Mouse (Mus musculus) heart, embryonic 15.5 days (tissue): ENCODE results near the gene Sptb. TPM values are rescaled to one million over a fixed set of nuclear protein-coding genes. Genes with fewer than 3 reads are reported as not detected.

Experiments
- ATAC-seq: fragments of 200-750 bp; cut with Nextera tagmentation; replicated peaks from 2 replicates; pipeline ENCODE4 v1.8.0; 2017; ENCODE audit warnings: low read depth, moderate TSS enrichment; ENCODE audit not compliant: insufficient number of reproducible peaks, insufficient read depth, low FRiP score
- H3K27ac ChIP-seq: fragments of 300-500 bp; sonication (generic); 2 replicates; pipeline ENCODE4 v1.5.1; 2015; ENCODE audit warnings: mild to moderate bottlenecking, inconsistent platforms
- H3K27me3 ChIP-seq: fragments of 300-500 bp; sonication (generic); 2 replicates; pipeline ENCODE4 v1.6.1; 2015; ENCODE audit warnings: inconsistent platforms
- H3K36me3 ChIP-seq: fragments of 300-500 bp; sonication (generic); 2 replicates; pipeline ENCODE4 v1.6.1; 2015; ENCODE audit warnings: mild to moderate bottlenecking, inconsistent platforms
- H3K4me1 ChIP-seq: fragments of 300-500 bp; sonication (generic); replicated peaks from 2 replicates; pipeline ENCODE4 v1.6.1; 2015; ENCODE audit warnings: inconsistent platforms
- H3K4me2 ChIP-seq: fragments of 300-500 bp; sonication (generic); 2 replicates; pipeline ENCODE4 v1.6.1; 2015; ENCODE audit warnings: inconsistent platforms, mild to moderate bottlenecking, moderate library complexity
- H3K4me3 ChIP-seq: fragments of 300-500 bp; sonication (generic); 2 replicates; pipeline ENCODE4 v1.5.1; 2015; ENCODE audit warnings: mild to moderate bottlenecking, inconsistent platforms
- H3K9ac ChIP-seq: fragments of 300-500 bp; sonication (generic); 2 replicates; pipeline ENCODE4 v1.6.1; 2015; ENCODE audit warnings: mild to moderate bottlenecking, inconsistent platforms
- H3K9me3 ChIP-seq: fragments of 300-500 bp; sonication (generic); replicated peaks from 2 replicates; pipeline ENCODE4 v1.6.1; 2016; ENCODE audit warnings: inconsistent platforms
- WGBS: fragments of 180-500 bp; shearing (Covaris S2); methylation state at CpG from one replicate; pipeline ENCODE4 v1.1.7; 2015; ENCODE audit warnings: mixed read lengths; 5-methylcytosine and 5-hydroxymethylcytosine counted together
- polyA plus RNA-seq: library from polyadenylated mRNA; unstranded; fragments of >200 nt; fragmentation: Nextera tagmentation; extraction: Ambion mirVana; gene quantifications from 2 replicates; pipeline ENCODE4 v1.2.1, GENCODE M21; 2015

Gene Sptb
- polyA plus RNA-seq, 1 experiment from 2014 or later = 5.7 TPM

DNA sequence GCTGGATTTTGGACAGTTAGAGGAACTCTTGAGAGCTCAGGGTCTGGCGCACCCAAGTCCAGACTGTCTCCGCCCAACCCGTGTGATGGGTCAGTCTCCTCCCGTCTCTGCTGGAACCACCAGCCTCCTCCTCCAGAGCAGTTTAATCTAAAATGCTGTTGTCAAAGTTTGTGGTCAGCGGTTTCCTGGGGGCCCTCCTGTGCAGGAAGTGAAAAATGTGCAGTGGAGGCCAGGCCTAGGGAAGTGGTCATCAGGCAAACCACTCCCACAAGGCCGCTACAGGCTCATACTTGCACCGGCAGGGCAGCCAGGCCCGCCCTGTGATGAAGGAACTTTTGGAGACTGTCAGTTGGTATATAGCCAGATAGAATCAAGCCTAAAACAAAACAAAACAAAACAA is 172.9 kb downstream of the Sptb start:
- no peak overlapping the region for H3K4me3 ChIP-seq
- H3K36me3 ChIP-seq = 0 out of 2 replicates have a peak, but pooled peaks cover 4% of the 10 kb centered on the region
- WGBS = 67% methylated on average over 8 of the region's 8 CpGs
- H3K9ac ChIP-seq = no peak overlapping the region
- peaks cover 49% of the 10 kb centered on the region for H3K4me1 ChIP-seq
- H3K27ac ChIP-seq = peak overlapping the region; percentile 91; the same call in 1 of the 2 replicates
- H3K9me3 ChIP-seq = no peaks in the 10 kb centered on the region
- no peak for ATAC-seq
- no peak overlapping the region; the same call in 1 of the 2 replicates for H3K4me2 ChIP-seq
- no peaks in the 10 kb centered on the region for H3K27me3 ChIP-seq

DNA sequence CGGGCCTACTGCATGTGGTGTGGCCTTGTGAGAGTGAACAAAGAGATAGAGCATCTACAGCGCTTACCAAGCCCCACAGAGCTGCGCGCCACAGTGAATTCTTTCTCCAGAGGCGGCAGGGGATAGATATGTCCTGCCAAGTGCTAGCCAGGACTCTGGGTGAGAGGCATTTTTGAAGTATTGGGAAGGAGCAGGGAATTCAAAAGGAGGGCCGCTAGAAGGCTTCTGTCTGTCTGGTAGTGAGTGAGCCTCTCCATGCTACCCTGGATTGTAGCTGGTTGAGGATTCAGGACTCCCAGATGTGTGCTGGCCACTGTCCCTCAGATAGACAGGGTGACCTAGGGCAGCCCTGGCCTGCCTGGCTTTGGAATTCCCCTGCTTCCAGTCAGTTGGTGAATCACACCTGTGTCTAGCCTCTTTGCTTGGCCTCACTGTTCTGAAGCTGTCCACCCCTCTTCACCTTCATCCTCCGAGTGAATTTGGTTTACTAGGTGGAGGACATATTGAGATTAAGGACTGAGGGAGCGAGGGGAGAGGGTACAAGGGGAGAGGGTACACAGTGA is 173.7 kb downstream of the Sptb start:
- Histone ChIP-seq H3K9ac (peak overlapping the region; percentile 22), H3K27me3 (0 out of 2 replicates have a peak, but pooled peaks cover 2% of the 10 kb centered on the region), H3K27ac (peak overlapping the region; percentile 91), H3K4me3 (no peak overlapping the region), H3K36me3 (0 out of 2 replicates have a peak, but pooled peaks cover 4% of the 10 kb centered on the region), H3K4me2 (peak overlapping the region; percentile 92), H3K9me3 (no peaks in the 10 kb centered on the region), H3K4me1 (peaks cover 48% of the 10 kb centered on the region)
- WGBS = 40% methylated on average over 8 of the region's 8 CpGs
- no peak for ATAC-seq

- Histone ChIP-seq H3K36me3 (0 out of 2 replicates have a peak, but pooled peaks cover 4% of the 10 kb centered on the region), H3K27ac (peak overlapping the region; percentile 91), H3K4me3 (peak overlapping the region; percentile 85), H3K9ac (peak overlapping the region; percentile 85), H3K9me3 (no peaks in the 10 kb centered on the region), H3K27me3 (peaks cover 6% of the 10 kb centered on the region), H3K4me2 (peak overlapping the region; percentile 92), H3K4me1 (peaks cover 39% of the 10 kb centered on the region)
- 44% methylated on average over 9 of the region's 9 CpGs for WGBS
- no peak for ATAC-seq
Measured at GRCm38 (mm10) chr12:76535471-76535900, 174.9 kb downstream of the Sptb start.

DNA sequence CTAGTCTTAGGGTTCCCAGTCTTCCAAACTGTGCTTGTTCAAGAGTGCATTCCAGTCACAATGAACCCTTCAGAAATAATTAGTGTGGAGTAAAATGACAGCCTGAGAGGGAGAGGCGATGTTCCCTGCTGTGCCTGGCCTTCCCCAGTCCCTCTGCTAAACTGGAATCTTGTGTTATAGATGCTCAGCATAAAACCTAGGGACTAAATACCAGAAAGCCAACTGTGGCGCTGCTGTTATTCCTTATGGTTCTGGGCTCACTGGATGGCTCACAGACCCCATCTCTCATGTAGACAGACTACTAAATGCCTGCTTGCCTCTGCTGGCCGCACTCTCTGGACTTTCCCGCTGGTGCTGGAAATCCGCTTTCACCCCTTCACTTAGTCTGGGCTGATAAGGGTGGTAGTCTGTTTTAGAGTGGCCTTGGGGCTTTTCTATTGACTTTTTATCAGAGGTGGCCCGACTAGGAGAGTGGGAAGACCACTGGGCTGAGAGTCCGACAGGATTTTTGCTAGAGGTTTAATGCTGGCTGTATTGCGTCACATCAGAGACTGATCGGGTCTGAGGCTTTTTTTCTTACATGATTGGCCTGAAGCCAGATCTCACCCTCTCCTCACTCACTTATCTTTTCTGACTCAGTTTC is 175.6 kb downstream of the Sptb start:
- Histone ChIP-seq H3K36me3 (0 out of 2 replicates have a peak, but pooled peaks cover 4% of the 10 kb centered on the region), H3K27ac (peak overlapping the region; percentile 91), H3K4me2 (peak overlapping the region; percentile 92), H3K4me1 (peaks cover 38% of the 10 kb centered on the region), H3K9ac (peak overlapping the region; percentile 85), H3K4me3 (peak overlapping the region; percentile 85), H3K27me3 (peaks cover 6% of the 10 kb centered on the region), H3K9me3 (no peaks in the 10 kb centered on the region)
- 11% methylated on average over 9 of the region's 9 CpGs for WGBS
- ATAC-seq = no peak

DNA sequence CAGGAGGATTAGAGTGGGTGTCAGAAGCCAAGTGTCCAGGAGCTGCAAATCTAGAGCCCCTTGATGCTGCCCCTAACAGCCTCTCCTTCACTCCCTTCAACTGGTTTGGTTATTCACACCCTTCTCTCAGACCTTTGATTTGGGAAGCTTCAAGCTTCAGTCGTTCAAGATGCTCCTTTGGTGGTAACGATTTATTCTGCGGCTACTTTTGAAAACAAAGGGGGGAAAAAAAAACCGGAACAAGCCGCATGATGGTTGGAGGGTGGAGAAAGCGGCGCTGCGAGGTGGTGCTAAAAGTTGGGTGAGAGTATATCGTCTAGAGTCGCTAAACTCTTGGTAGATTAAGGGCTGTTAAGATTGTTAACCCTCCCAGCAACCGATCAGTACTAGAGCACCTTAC is 176.1 kb downstream of the Sptb start:
- Histone ChIP-seq H3K9ac (peak overlapping the region; percentile 85), H3K27ac (peak overlapping the region; percentile 91), H3K4me3 (peak overlapping the region; percentile 85), H3K9me3 (no peaks in the 10 kb centered on the region), H3K27me3 (peaks cover 6% of the 10 kb centered on the region), H3K4me2 (peak overlapping the region; percentile 92), H3K4me1 (peaks cover 38% of the 10 kb centered on the region), H3K36me3 (no peaks in the 10 kb centered on the region)
- WGBS = 1% methylated on average over 11 of the region's 11 CpGs
- ATAC-seq = no peak

- under 1% methylated on average over 72 of the region's 74 CpGs for WGBS
- Histone ChIP-seq H3K27me3 (peaks cover 6% of the 10 kb centered on the region), H3K4me3 (peak overlapping the region; percentile 85), H3K27ac (peak overlapping the region; percentile 91), H3K9ac (peak overlapping the region; percentile 85), H3K4me2 (peak overlapping the region; percentile 92), H3K4me1 (peaks cover 38% of the 10 kb centered on the region), H3K36me3 (no peaks in the 10 kb centered on the region), H3K9me3 (no peaks in the 10 kb centered on the region)
- peak; percentile 82 for ATAC-seq
Measured at GRCm38 (mm10) chr12:76533377-76534222, 176.7 kb downstream of the Sptb start.

DNA sequence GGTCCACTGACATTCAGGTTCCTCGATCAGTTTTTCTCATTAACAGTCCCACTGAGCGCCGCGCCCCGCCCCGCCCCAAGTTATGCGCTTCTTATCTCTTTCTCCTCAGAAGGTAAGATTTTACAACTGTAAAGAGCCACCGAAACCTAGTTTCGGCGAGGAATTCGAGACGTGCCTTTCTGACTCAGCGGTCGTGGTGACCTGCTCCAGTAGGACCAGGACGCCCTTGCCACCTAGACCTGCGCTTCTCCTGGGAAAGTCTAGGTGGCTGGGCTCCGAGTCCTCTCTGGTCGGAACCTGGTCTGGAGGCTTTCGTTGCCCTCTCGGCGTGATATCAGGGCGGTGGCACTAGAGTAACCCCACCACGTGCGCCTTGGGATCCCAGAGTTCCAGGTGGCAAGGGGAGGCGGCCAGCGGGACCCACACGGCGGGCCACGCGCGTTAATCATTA is 177.4 kb downstream of the Sptb start:
- WGBS = under 1% methylated on average over 31 of the region's 31 CpGs
- no peak; the same call in 1 of the 2 replicates for ATAC-seq
- peak overlapping the region; percentile 91 for H3K27ac ChIP-seq
- H3K4me2 ChIP-seq = peak overlapping the region; percentile 92
- H3K27me3 ChIP-seq = peaks cover 6% of the 10 kb centered on the region
- peak overlapping the region; percentile 85 for H3K4me3 ChIP-seq
- H3K9ac ChIP-seq = peak overlapping the region; percentile 85
- no peaks in the 10 kb centered on the region for H3K36me3 ChIP-seq
- no peaks in the 10 kb centered on the region for H3K9me3 ChIP-seq
- peaks cover 34% of the 10 kb centered on the region for H3K4me1 ChIP-seq

DNA sequence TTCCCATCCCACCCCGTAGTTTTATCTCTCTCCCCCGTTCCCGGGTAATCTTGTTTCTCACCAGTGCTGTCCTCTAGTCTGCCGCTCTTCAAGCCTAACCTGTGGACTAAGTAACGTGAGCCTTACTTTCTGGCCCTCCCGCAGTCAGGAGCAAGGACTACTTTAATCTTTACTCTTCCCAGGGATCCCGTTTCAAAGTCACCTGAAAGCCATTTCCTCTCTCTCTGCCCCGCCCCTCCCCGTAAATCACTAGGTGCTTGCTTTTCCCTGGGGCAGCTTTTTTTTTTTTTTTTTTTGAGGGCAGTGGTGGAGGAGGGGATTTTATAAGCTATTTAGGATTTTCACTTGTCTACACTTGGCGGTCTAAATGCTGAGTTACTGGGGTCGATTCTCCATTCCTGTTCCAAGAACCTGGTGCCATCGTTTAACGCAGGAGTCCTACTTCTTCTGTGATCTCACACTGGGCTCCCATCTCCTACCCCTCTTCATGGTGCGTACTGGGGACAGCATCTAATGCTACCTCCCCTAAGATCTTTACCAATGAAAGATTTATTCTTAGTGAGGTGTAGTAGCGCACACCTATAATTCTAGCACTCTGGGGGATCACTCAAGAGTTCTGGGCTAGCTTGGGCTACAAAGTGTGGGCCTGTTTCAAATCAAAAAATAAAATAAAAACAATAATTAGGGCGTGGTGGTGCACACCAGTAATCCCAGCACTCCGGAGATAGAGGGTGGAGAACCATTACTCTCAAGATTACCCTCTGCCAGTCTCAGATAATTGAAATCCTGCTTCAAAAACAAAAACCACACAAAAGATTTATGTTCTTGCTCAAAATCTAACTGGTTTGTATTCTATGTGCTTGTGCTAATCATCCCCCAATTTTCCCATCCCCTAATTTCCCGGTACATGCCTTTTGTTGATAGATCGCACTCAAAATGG is 178.1 kb downstream of the Sptb start:
- Histone ChIP-seq H3K9ac (peak overlapping the region; percentile 85), H3K4me3 (peak overlapping the region; percentile 85), H3K27ac (peak overlapping the region; percentile 91), H3K36me3 (no peaks in the 10 kb centered on the region), H3K9me3 (no peaks in the 10 kb centered on the region), H3K4me2 (peak overlapping the region; percentile 92), H3K27me3 (peaks cover 6% of the 10 kb centered on the region), H3K4me1 (peaks cover 31% of the 10 kb centered on the region)
- ATAC-seq = no peak
- WGBS = 9% methylated on average over 19 of the region's 19 CpGs

- no peak within 1 kb of the TSS for H3K9ac ChIP-seq
- ATAC-seq = no peak
- H3K36me3 ChIP-seq = no peaks in the 10 kb centered on the region
- peaks cover 15% of the 10 kb centered on the region for H3K4me1 ChIP-seq
- no peak within 1 kb of the TSS for H3K27ac ChIP-seq
- H3K9me3 ChIP-seq = no peaks in the 10 kb centered on the region
- WGBS = 66% methylated on average over 6 of the region's 6 CpGs
- peaks cover 6% of the 10 kb centered on the region for H3K27me3 ChIP-seq
- no peak within 1 kb of the TSS for H3K4me2 ChIP-seq
- H3K4me3 ChIP-seq = no peak within 1 kb of the TSS
Measured at GRCm38 (mm10) chr12:76530580-76531139, 179.7 kb downstream of the Sptb start, which contains the start of gene Plekhg3. Gene Plekhg3 (plus strand): TSS chr12:76530891.
